ENCODE assay signal across 10 mouse cellular contexts in the genomic region with DNA sequence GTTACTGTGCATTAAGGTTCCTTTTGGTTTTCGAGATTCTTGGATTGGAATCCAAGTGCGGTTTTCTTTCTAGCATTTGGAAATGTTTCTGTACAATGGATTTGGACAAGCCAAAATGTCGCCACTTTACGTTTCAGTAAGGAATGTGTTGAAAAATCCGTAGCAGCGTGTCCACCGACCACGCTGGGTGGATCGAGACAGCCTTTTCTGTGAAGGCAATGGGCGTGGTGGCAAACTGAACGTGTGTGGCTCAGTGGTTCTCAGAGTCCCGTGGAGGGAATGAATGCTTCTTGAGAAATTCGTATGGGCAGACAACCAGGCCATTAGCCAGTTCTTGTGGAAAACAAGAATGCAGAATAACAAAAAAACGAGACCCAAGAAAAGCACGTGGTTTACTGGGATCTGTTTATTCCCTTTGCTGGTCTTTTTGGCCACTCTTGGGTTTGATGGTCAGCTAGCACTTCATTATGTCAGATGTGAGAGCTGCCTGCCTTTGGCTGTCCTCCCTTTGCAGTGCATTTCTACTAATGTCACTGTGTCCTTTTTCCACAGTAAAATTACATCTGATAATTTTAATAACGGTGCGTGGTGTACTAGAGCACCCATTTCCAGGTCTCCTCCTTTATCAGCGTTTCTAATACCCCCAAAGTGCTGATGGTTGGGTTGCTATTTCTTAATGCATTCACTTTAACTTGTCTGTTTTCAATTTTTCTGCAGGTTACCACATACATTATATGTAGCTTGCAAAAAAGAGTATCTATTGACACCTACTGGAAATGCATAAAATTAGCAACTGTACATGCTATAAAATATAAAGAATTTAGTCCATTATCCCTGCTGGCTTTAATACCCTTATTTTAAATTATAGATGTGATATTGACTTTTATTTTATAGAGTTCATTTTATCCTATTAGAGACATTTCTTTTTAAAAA. TPM values are rescaled to one million over a fixed set of nuclear protein-coding genes. Genes with fewer than 3 reads are reported as not detected.
DNase-seq lines count a peak whose midpoint lies in the region; ATAC-seq and TF ChIP-seq lines count a peak whose summit lies in the region.
"Had no signal": no experiment of that assay in that cellular context is flagged by ENCODE, and none has a peak within 500 bp of the region (broad histone marks: within the 10 kb centered on the region; RNA-seq: fewer than 3 reads in every experiment).

No protein-coding gene starts in this region.

- no peak overlapping the region for H3K9ac ChIP-seq in kidney, embryonic 15.5 days

- DNase-seq in layer of hippocampus, adult 2 months (ENCODE audit: low spot score in 2 of 2), result no peak
- no peak for DNase-seq in layer of hippocampus, adult 18-20 months (ENCODE audit: low spot score in 2 of 2)
- DNase-seq in NIH3T3 (ENCODE audit: low read depth), result peak; percentile 27
- DNase-seq in cerebellum, postnatal 14 days, result peak; percentile 8 to 20
- peak; percentile 53 for DNase-seq in lung, postnatal 36 days
- no peak for DNase-seq in embryo, embryonic 11 days
- DNase-seq: adrenal gland, adult 8-10 months had no signal

- peak overlapping the region; percentile 79 for H3K4me3 ChIP-seq in layer of hippocampus, adult 2 months
- H3K4me3 ChIP-seq in kidney, embryonic 15.5 days (replicated peaks), result no peak overlapping the region

- WGBS in kidney, embryonic 15.5 days, result 86% methylated on average over 18 of the region's 18 CpGs

- no peak overlapping the region for H3K4me2 ChIP-seq in kidney, embryonic 15.5 days

- H3K36me3 ChIP-seq in kidney, embryonic 15.5 days, result no peaks in the 10 kb centered on the region

- no peaks in the 10 kb centered on the region for H3K4me1 ChIP-seq in kidney, embryonic 15.5 days

- no peak for ATAC-seq in frontal cortex, adult (ENCODE audit: low TSS enrichment)
- no peak for ATAC-seq in kidney, embryonic 15.5 days (replicated peaks; ENCODE audit: low FRiP score)

- TF ChIP-seq CTCF in layer of hippocampus, adult 2 months (conservative IDR thresholded peaks at IDR 0.05), result peak; percentile 50

- H3K9me3 ChIP-seq in kidney, embryonic 15.5 days (replicated peaks), result no peaks in the 10 kb centered on the region

- peak overlapping the region; percentile 96; the same call in 1 of the 2 replicates for H3K27ac ChIP-seq in layer of hippocampus, adult 2 months
- no peak overlapping the region for H3K27ac ChIP-seq in kidney, embryonic 15.5 days

- no peaks in the 10 kb centered on the region for H3K27me3 ChIP-seq in kidney, embryonic 15.5 days

RNA-seq across cellular contexts. Expression of gene Epm2a, which starts 1.6 kb away (rescaled TPM):
- 10 to 100 TPM; 30.9 to 34.2 TPM for total RNA-seq in layer of hippocampus, adult 2 months (2021)
- total RNA-seq in layer of hippocampus, adult 18-20 months (2021), result 10 to 100 TPM; 30.2 to 32.2 TPM
- polyA plus RNA-seq in kidney, embryonic 15.5 days (2015; fragmentation: Nextera tagmentation; extraction: Ambion mirVana), result 0.24 and 0.25 TPM in 2 replicates
- polyA plus RNA-seq: inflammation-experienced regulatory T-cells, adult 6 months had no signal

Comparison
In these comparisons a context has a peak if more than half of its experiments do, and no peak if none do; other contexts are left out.
1. DNase-seq: peak in NIH3T3 (single experiment), cerebellum, postnatal 14 days (2 of 2) and lung, postnatal 36 days (single experiment); none in layer of hippocampus, adult 2 months (0 of 2), layer of hippocampus, adult 18-20 months (0 of 2) and embryo, embryonic 11 days (single experiment).